Mouse (Mus musculus) kidney, adult 11 months (tissue): ENCODE results near the gene Gm2564.
"Not testable (repeated sequence)": the region's sequence is repeated elsewhere in the genome, so short reads cannot be mapped to it uniquely, and the experiment has no call there.

Experiments used
- DNase-seq: peaks from one replicate; pipeline ENCODE4 v3.0.0; 2022

The Gm2564 gene

DNA sequence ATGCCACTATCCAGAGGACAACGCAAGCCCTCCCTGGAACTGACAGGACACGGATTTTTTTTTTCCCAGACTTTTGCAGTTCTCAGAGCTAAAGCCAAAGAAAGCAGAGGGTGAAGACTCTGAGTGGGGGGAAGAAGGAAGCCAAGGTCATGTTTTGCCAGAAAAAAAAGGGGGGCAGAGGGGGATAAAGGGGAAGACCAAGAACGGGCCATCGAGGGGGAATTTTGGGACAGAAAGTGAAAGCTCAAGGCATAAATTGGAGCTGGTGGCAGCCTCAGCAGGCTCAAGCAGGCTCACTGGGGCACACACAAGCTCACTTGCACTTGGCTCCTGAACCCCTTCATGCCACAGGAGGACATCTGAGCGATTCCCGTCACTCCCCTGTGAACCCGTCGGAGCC is at the start of gene Gm2564:
Gene Gm2564, plus strand, starts transcription at position 301 of the 400 bp plus-strand sequence.
- DNase-seq = not testable (repeated sequence)

DNA sequence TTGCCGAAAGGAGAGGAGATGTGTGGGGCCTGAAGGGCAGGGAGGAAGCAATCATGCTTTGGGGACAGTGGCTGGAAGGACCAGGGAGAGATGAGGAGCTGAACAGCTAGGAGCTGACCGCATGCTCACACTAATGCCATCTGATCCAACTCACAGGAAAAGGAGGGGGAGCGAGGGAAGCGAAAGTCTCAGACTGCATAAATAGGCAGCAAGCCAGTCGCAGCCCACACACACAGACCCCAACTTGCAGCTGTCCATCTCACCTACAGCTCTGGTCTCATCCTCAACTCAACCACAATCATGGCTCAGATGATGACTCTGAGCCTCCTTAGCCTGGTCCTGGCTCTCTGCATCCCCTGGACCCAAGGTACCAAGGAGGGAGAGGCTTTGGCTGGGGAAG is 17.6 kb upstream of the Gm2564 start, which contains the start of gene Gm10591:
Gene Gm10591, plus strand, starts transcription at position 301 of the 400 bp plus-strand sequence.
- DNase-seq = not testable (repeated sequence)

DNA sequence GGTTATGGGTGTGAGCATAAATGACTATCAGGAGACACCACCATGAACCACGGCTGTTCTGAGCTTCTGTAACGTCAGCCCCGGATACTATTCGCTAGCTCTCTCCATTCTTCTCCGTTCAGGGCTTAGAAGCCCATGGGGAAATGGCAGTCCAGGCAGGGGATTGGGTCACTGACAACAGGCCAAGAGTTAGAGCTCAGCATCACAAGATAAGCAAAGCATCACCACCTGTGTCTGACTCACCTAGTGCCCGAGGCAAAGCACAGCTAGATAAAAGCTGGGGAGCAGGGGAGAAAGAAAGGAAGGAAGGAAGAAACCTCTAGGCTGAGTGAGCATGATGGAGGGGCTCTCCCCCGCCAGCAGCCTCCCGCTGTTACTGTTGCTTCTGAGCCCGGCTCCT is 25.4 kb downstream of the Gm2564 start, which contains the start of gene Ccl27b:
Gene Ccl27b, plus strand, starts transcription at position 301 of the 400 bp plus-strand sequence.
- DNase-seq = not testable (repeated sequence)

DNA sequence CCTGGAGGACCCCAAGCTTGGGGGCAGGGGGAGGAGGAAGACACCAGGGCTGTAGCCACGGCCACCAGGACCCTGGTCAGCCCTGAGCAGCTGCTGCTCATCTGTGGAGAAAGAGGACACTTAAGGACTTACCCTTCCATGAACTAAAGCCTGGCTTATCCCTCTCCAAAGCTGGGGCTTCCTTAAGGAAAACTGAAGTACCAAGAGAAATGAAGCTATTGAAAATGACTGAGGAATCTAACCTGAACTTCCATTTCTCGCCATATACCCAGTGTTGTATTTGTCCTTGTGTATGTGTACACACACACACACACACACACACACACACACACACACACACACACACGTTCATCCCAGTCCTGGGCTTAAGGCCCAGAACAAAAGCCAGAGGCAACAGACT is 32.3 kb downstream of the Gm2564 start, which contains the start of gene Il11ra2:
Gene Il11ra2, minus strand, starts transcription at position 101 of the 400 bp plus-strand sequence.
- DNase-seq = not testable (repeated sequence)

DNA sequence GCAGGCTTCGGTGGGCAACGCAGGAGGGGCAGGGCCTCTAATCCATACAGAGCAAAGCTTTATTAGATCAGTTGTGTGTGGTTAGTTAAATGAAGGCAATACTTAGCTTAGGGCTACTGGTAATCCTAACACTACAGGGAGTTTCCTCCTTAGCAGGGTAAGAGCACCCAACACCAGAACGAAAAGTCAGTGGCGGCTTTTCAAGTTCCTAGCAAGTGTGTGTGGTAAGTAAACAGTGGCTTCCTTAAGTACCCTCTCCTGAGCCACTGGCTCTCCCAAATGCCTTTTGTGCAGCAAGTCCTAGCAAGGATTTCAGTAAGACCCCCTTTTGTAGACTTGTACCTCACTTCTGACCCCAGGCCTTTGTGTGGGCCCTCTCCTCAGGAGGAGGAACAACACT is 45.9 kb downstream of the Gm2564 start:
- not testable (repeated sequence) for DNase-seq

DNA sequence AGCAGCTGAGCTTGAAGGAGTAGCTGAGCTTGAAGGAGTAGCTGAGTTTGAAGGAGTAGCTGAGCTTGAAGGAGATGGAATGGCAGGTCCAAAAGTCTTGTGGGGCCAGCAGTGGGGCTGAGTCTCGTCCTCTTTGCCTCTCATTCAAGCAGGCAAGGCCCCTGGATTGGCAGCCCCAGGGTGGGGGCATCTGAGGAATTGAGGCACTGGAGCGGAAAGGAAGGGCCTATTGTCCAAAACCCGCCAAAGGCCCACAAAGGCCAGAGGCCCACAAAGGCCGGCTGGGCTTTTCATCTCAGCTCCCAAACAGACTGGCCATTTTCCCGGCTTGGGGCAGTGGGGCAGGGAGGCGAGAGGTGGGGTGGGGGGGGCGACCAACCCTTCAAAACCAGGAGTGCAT is 49.8 kb downstream of the Gm2564 start:
- DNase-seq = not testable (repeated sequence)

DNA sequence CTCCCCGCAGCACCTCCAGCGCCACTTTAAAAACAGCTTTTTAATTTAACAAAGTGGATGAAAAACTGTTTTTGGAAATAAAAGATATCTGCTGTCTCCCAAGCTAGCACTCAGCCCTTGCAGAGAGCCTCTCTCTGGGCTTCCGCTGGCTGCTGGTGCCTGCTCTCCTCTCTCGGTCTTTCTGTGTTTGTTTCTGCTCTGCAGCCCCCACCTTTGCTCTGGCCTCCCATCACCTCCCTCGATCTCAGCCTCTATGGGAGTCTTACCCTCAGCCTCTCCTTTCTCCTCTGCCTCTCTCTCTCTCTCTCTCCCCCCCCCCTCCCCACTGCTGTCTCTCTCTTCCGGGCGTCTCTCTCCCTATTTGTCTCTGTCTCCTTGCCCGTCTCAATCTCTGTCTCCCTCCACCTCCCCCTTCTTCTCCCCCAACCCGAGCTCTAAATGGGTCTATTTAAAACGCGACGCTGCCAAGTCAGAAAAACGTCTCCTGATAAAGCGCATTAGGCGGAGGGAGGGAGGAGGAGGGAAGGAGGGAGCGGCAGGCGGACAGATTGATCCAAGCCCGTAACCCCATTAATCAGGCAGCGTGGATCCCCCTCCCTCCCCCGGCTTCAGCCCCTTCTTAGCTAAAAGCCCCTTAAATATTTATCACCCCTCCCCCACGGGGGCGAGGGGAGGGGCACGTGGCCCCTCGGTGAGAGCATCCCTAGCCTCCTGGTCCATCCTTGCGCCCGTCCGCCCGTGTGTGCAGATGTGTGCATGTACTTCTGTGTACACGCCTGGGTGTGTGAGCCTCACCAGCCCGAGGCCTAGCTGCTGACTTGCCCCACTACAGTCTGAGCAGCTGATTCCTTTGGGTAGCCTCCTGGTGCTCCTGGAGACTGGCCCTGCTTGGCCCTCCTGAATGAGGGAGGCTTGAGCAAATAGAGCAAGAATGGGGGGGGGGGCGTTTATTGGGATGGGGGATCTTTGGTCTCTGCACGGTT is 51.1 kb downstream of the Gm2564 start:
- not testable (repeated sequence) for DNase-seq
